Mouse (Mus musculus) 416B (cell line): ENCODE data around the gene Samd1.

ENCODE experiments used
- DNase-seq: peaks from one replicate; pipeline ENCODE4 v3.0.0; 2011; ENCODE audit warnings: low read depth

The Samd1 gene

DNA sequence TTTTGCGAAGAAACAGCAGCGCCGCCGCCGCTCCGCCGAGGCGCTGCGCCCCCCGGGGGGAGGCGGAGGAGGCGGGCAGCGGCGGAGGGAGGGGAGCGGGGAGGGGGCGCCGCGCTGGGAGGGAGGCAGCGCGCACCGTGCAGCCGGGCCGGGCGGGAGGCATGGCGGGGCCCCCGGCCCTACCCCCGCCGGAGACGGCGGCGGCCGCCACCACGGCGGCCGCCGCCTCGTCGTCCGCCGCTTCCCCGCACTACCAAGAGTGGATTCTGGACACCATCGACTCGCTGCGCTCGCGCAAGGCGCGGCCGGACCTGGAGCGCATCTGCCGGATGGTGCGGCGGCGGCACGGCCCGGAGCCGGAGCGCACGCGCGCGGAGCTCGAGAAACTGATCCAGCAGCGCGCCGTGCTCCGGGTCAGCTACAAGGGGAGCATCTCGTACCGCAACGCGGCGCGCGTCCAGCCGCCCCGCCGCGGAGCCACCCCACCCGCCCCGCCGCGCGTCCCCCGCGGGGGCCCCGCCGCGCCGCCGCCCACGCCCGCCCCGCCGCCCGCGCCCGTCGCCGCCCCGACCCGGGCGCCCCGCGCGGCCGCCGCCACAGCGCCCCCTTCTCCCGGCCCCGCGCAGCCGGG, at the start of gene Samd1:
Gene Samd1 (plus strand): TSS at position 162 of the 631 bp plus-strand sequence.
- DNase-seq: peak; percentile 32

DNA sequence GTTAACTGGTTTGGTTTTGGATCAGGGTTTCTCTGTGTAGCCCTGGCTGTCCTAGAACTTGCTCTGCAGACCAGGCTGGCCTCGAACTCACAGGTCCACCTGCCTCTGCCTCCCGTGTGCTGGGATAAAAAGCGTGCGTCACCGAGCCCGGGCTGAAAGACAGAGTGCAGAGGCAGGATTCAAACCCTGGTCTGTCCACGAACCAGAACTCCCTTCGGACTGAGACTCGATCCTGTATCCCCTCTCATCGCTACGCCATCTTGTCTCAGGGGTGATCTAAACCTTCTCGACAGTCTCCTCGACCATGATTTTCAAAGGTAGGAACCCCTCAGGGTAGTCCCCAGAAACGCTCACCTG, 42.7 kb upstream of the Samd1 start:
- DNase-seq: no peak

DNA sequence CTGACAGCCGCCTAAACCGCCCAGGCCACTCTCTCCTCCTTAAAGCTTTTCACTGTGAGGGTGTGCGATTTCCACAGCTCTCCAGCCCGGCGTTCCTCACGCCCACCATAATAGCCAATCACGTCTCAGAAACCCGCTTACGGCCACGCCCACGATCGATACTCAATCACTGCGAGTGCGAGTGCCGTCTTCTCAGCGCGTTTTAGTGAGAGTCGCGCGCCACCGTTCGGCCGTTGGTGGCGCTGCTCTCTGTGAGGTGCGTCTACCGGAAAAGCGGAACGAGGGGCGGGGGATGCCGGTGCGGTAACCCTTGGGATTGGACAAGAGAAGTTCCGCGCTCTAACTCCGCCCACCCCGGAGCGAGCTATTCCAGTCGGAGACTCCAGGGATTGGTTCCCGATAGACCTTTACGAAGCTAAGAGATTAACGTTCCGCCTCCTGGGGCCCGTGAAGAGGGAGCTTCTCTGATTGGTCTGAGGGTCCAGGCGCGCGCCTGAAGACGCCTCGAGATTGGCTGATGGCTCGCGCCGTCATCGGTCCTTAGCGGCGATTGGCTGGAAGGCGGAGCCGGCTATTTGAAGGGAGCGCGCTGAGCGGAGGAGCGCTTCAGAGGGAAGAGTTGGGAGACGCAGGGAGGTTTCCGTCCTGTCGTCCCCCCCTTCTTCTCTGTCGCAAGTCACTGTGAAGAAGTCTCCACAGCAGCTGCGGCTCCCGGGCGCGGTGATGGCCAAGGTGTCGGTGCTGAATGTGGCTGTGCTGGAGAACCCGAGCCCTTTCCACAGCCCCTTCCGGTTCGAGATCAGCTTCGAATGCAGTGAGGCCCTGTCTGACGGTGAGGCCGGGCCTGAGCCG, 42.1 kb upstream of the Samd1 start, which contains the start of the genes Gm10644 and Asf1b:
Gene Gm10644 (minus strand): TSS at position 100 of the 852 bp plus-strand sequence.
Gene Asf1b (plus strand): TSS at position 402 of the 852 bp plus-strand sequence.
- peak; percentile 100 for DNase-seq

DNA sequence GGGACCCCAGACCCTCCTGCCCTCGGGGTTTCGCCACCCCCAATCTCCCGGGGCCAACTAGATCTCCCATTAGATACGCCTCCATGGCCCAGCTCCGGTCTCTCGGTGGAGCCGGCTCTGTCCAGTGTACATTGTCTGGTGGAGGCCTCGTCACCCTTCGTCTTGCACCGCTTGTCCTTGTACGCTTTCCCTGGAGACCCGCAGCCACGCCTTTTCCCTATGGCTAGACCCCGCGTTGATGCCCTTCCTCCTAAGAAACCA, 41.6 kb upstream of the Samd1 start:
- DNase-seq: no peak

DNA sequence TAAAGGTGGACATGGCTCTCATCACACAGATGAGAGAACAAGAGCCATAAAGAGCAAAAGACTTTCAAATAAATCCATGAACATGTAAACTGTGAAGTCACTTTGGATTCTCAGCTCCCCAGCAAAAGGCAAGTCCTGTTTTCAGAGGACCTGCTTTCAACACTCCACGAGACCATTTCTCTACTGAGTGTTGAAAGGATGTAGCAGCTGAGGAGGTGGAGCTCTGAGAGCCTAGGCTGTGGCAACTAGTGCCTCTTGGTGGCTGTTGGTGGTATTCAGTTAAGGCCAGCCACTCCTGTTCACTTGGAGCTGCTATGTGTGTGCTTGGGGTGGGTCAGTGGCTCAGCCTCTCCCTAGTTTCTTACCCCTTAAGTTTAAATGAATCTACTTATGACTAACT, 40.7 kb upstream of the Samd1 start:
- DNase-seq: peak; percentile 84

DNA sequence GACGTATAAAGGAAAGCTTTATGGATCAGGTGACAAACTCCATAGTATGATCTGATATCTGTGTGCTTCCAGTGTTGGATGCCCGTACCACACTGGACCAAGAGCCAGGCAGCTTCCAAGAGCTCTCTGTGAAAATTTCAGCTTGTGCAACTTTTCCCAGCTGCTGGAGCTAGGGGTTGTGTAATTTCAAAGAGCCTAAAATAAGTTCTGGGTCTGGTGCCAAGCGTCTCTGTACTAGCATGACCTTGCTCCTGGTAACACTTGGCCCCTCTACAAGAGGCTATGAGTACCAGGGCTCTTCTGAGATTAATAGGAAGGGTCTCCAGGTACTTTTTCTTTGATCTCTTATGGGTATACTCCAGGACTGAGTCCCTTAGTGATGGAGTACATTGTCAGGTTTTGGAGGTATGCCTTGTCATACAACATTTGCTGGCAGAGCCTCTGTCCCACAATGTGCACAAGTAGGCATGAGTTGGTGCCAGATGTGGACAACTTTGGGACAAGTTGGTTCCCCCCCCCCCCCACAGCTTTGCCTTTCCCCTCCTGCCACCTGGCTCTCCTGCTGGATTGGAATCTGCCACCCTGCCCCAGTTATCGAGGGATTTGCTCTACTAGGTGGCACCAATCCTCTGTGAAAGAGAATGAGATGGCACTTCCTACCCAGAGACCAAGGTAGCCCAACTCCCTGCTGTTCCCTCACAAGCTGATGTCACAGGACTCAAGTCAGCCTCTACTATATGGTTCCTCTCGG, 33.3 kb upstream of the Samd1 start:
- no peak for DNase-seq

DNA sequence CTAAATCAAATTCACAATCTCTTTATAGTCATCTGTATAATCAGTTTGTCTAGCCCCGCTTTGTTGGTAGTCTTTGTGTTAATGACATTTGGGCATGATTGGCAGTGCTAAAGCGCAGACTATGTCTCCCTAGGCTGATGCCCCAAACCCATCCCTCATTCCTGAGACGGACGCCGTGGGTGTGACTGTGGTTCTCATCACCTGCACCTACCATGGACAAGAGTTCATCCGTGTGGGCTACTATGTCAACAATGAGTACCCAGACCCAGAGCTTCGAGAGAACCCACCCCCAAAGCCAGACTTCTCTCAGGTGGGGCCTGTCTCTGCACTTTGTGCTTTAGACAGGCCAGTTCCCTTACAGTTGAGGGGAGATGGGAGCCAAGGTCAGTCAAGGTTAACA, 29.8 kb upstream of the Samd1 start:
- no peak for DNase-seq

DNA sequence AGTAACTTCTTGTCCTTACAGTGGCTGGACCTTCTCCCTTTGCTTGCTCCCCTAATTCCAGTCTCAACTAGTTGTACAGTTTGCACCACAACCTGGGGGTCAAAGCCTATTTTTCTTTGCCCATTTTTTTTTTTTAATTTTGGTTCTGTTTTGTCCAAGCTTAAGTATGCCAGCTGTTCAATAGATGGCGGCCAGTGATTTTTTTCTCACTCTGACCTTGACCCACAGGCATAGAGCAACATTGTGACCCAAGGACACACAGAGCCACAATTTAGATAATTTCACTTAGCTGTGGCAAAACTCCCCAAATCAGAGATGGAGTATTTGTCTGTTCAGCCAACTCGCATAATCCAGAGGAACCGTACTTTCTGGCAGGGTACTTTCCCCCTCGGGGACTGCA, 26.4 kb upstream of the Samd1 start:
- DNase-seq: no peak

DNA sequence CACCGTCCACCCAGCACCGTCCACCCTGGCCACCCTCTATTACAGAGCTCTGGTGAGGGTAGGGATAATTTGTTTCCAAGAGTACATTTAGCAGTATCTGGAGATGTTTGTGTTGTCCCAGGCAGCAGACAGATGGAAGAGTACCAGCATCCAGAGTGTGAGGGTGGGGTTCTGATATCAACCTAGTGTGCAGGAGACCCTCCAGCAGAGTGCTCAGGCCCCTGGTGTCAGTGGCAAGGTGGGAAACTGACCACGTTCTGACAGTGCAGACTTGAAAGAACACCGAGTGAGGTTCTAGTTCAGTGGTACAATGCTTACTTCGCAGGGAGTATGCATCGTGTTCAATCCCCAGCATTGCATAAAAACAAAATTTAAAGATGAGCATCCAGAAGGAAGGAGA, 25.8 kb upstream of the Samd1 start:
- DNase-seq: no peak

DNA sequence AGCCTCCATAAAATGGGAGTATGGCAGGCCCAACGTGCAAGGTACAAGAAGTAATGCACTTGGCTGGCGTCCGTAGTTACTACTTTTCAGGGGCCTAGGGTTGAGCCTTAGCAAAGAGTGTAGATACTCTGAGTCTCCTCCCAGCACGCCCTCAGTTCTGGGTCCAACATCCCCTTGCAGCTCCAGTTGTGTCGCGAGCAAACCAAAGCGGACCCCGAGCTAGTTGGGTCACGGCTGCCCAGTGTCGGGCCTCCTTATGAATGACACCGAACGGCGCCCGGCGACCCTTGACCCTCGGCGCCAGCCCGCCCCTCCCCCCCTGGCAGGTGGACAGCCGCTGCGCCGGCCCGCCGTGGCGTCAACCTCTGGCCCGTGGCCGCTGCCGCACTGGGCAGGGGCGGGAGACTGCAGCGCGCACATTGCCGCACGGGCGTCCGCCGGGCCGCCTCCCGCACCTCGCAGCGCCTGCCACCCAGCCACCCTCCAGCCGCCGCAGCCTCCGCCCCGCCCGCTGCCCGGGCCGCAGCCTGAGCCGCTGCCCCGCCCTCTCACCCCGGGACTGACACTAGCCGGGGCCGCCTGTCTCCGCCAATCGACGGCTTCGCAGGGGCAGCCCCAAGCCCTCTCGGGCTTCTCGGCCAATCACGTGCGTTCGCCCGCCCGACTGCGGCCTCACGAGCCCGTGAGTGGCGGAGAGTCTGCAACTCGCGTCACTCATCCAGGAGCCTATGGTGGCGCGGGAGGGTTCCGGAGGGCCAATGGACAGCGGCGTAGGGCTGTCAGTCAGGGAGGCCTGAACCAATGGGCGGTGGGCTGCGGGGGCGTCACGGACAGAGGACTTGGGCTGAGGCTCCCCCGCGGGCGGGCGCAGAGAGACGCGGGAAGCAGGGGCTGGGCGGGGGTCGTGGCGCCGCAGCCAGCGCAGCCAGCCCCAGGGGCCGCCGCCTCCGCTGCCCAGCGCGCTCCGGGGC, 25.0 kb upstream of the Samd1 start, which contains the start of gene Prkaca:
Gene Prkaca (plus strand): TSS at position 844 of the 971 bp plus-strand sequence.
- peak; percentile 97 for DNase-seq

DNA sequence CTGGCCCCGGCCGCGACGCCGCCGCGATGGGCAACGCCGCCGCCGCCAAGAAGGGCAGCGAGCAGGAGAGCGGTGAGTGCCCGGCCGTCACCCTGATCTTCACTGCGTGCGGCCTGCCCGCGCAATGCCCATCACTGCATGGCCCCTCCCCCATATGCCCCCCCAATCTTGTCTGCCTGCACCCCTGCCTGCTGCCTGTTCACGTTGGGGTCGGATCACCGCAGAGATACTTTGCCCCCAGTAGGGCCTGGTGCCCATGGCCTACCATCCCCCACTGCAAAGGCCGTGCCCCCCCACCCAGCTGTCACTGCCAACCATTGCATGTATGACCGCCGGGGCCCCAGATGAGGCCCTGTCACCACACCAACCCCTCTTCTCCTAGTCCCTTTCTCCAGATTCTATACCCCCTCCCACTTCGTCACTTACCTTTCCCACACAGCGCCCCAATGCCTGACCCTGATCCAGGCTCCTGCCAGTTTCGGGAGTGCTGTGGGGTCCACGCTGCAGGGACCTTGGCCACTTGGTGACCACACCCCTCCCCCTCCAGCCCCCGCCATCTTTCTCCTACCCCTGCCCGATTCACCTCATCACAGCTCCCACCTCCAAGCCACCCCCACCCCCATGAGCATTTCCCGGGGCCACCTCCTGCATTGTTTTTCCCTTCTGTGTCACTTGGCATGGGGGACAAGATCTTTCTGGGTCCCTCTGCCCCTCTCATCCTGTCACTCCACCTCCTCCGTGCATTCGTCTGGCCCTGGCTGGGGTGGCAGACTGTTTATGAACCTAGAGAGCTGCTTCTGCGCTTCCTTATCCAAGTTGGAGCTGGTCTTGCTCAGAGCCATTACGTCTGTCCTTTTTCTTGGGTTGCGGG, 24.1 kb upstream of the Samd1 start:
- DNase-seq: peak; percentile 14

DNA sequence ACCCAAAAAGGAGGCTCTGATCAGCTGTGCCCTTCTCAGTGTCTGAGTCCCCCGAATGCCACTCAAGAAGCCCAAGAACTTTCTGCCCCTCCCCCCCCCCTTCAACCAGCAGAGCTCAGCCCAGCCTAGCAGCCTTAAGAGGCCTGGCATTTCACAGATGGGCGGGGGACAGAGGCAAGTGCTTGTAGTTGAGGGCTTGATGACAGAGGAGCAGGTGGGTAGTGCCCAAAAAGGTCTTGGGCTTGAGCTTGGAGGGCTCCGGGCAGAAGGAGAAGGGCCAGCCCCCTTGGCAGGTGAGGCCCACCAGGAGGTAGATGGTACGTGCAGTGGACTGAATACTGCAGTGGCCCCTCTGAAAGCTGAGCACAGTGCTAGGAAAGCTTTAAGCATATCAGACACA, 23.0 kb upstream of the Samd1 start:
- DNase-seq: no peak

DNA sequence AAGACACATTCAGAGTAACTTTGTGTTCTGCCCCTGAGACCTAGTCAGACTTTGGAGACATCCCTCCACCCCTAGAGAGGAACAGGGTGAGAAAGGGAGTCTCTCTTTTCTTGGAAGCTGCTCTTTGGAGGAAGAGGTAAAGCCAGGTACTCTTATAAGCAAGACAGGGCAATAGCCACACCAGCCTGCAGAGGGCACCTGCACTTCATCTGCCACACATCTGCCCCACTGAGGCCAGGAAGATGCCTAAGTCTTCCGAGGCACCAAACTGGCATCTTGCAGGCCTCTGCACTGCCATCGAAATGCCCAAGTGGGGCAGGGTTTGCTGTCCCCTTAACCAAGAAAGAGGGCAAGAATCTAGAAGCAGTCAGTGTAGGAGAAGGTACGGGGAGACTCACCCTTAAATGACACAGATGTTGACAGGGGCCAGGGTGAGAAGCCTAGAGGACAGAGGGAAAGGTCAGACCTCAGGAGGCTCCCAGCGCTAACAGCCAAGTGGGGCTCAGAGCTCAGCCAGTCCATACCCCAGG, 21.3 kb upstream of the Samd1 start:
- peak; percentile 57 for DNase-seq

DNA sequence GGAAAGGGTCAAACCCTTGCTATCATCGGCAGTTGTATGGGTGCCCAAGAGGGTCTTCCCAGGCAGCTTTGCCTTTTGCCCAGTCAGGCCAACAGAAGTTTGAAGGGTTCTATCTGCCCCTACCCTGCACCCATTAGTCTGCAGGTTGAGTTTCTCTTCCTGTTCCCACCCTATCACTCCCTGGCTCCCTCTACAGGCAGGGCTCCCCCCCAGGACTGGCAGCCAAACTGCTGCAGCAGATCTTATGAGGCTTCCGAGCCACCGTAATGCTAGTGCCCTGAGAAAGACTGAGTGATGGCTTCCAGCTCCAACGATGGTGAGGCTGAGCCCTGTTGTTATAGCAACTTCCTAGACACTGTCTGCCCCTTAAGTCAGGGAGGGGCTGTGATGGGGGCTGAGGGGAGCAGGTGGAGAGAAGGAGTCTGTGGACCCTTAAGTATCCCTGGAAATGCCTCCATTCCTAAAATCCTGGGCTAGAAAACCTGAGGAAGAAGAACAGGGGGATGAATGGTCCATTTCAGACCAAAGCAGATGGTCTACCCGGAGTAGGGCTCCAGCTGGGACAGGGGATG, 20.6 kb upstream of the Samd1 start:
- DNase-seq: no peak

DNA sequence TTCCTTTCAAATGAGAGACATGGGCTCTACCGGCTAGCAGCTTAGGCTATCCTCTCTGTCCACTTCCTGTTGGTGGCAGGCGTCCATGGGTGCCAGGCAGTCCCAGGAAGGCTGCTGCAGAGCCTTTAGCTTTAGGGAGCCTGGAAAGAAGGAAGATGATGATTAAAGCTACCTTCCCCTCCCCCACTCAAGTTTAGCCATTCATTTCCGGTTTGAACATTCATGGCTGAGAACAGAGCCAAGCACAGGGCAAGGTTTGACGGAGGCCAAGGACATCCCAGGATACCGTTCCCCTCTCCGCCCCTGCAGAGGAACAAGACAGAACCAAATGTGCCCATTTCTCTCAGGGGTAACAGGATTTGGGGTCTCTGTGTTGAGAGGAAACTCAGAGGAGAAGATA, 19.8 kb upstream of the Samd1 start:
- no peak for DNase-seq

DNA sequence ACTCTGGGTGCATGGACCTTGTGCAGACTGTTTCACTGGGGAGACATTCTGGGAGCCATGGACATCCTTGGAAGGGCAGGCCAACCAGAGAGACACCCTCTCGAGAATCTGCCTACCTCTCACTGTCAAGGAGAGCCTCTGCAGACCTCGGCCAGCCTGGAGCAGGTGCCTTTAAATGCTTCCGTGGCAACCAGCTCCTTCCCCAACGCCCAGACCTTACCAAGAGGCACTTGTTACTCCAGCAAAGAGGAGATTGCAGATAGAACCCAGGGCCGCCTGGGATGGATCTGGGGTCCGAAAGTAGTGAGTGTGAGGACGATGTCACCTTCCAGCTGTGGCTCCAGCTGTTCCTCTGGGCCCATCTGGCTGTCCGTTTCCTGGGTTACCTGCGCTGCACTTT, 19.3 kb upstream of the Samd1 start:
- DNase-seq: no peak

DNA sequence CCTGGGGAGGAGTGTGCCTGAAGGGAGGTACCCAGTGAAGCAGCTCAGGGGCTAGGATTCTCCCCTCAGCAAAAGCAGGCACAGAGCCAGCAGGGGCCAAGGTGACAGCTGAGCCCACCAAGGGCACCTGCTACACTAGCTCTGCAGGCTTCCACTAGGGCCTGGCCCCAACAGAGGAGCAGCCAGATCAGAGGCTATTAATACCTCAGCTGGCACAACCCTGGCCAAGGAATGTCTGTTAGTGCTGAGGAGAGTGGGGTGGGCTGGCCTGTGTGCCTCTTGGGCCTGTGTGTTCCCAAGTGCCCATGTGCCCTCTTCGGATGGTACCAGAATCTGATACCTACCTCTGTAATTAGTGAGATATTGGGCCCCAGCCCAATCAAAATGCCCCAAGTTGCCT, 17.2 kb upstream of the Samd1 start:
- no peak for DNase-seq

DNA sequence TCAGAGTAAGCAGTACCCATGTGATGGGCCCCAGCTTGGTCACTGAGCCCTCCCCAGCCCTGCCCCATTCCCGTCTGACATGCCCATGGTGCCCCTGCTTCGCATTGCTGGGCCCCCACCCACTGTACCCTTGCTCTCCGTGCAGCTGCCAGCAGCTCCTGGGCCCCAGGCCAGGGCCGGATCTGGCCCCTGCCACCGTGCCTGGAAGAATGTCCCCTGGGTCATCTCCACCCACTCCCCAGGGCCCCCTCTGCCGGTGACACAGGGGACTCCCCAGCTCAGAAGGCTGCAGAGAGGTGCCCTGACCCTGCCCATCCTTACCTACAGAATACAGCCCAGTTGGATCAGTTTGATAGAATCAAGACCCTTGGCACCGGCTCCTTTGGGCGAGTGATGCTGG, 16.6 kb upstream of the Samd1 start:
- DNase-seq: no peak

DNA sequence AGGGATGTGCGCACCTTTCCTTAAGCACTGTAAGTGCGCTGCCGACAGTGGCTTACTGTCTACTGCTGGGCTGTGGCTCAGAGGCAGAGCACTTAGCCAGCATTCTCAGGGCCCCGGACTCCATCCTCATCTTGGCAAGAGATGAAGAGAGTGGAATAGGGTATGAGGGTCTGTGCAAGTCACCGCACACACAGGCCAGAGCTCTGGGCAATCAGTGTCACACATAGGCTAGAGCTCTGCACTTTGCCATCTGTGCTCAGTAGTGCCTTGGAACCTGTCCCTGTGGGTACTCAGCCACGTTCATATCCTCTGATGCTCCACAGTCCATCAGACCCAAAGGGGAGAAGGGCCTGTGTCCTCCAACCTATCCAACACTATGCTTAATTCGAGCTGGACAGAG, 15.9 kb upstream of the Samd1 start:
- no peak for DNase-seq

DNA sequence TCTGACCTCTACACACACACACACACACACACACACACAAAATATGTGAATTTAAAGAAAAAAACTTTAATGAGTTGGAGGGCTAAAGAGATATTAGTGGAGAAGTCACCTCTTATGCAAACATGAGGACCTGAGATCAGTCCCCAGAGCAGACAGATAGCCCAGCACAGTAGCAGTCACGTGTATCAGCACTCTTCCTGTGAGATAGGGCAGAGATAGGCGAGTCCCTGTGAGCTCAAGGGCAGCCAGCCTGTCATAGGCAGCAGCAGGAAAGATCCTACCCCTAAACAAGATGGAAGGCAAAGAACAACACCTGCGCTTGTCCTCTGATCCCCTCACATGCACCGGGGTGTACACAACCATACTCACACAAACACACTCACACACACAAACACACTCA, 15.0 kb upstream of the Samd1 start:
- no peak for DNase-seq
